Mouse (Mus musculus) neural tube, embryonic 15.5 days (tissue): Measurements from ENCODE around the gene Net1. TPM values are rescaled to one million over a fixed set of nuclear protein-coding genes. Genes with fewer than 3 reads are reported as not detected.

ENCODE experiments used
- ATAC-seq: fragments of 200-750 bp; cut with Nextera tagmentation; 2 replicates; pipeline ENCODE4 v1.8.0; 2017; ENCODE audit warnings: mild to moderate bottlenecking, moderate TSS enrichment, moderate library complexity; ENCODE audit not compliant: low FRiP score
- H3K27ac ChIP-seq: fragments of 300-500 bp; sonication (generic); replicated peaks from 2 replicates; pipeline ENCODE4 v1.5.1; 2015; ENCODE audit warnings: mild to moderate bottlenecking, inconsistent platforms
- H3K27me3 ChIP-seq: fragments of 300-500 bp; sonication (generic); replicated peaks from 2 replicates; pipeline ENCODE4 v1.6.1; 2015; ENCODE audit warnings: inconsistent platforms
- H3K36me3 ChIP-seq: fragments of 300-500 bp; sonication (generic); 2 replicates; pipeline ENCODE4 v1.6.1; 2015; ENCODE audit warnings: inconsistent platforms
- H3K4me1 ChIP-seq: fragments of 300-500 bp; sonication (generic); 2 replicates; pipeline ENCODE4 v1.6.1; 2015; ENCODE audit warnings: inconsistent platforms
- H3K4me2 ChIP-seq: fragments of 300-500 bp; sonication (generic); 2 replicates; pipeline ENCODE4 v1.6.1; 2015; ENCODE audit warnings: inconsistent platforms, mild to moderate bottlenecking, moderate library complexity
- H3K4me3 ChIP-seq: fragments of 300-500 bp; sonication (generic); replicated peaks from 2 replicates; pipeline ENCODE4 v1.5.1; 2015; ENCODE audit warnings: mild to moderate bottlenecking, inconsistent platforms
- H3K9ac ChIP-seq: fragments of 300-500 bp; sonication (generic); replicated peaks from 2 replicates; pipeline ENCODE4 v1.6.1; 2015; ENCODE audit warnings: mild to moderate bottlenecking, inconsistent platforms
- H3K9me3 ChIP-seq: fragments of 300-500 bp; sonication (generic); replicated peaks from 2 replicates; pipeline ENCODE4 v1.6.1; 2016; ENCODE audit warnings: inconsistent platforms
- WGBS: fragments of 180-500 bp; shearing (Covaris S2); methylation state at CpG from one replicate; pipeline ENCODE4 v1.1.7; 2015; ENCODE audit warnings: mixed read lengths; 5-methylcytosine and 5-hydroxymethylcytosine counted together
- polyA plus RNA-seq: library from polyadenylated mRNA; unstranded; fragments of >200 nt; fragmentation: Nextera tagmentation; extraction: Ambion mirVana; gene quantifications from 2 replicates; pipeline ENCODE4 v1.2.1, GENCODE M21; 2015

The Net1 gene
- polyA plus RNA-seq, 1 experiment from 2014 or later = 11.7 TPM

GRCm38 (mm10) chr13:3889111-3889510, 28.9 kb downstream of the Net1 start:
- 95% methylated on average over 3 of the region's 3 CpGs for WGBS
- Histone ChIP-seq H3K4me2 (no peak overlapping the region), H3K27me3 (peaks cover 7% of the 10 kb centered on the region; the same call in 1 of the 2 replicates), H3K4me1 (0 out of 2 replicates have a peak, but pooled peaks cover 4% of the 10 kb centered on the region), H3K4me3 (no peak overlapping the region), H3K36me3 (peaks cover 33% of the 10 kb centered on the region), H3K9me3 (no peaks in the 10 kb centered on the region), H3K27ac (no peak overlapping the region), H3K9ac (no peak overlapping the region)
- no peak for ATAC-seq

GRCm38 (mm10) chr13:3886663-3887062, 31.4 kb downstream of the Net1 start:
- Histone ChIP-seq H3K4me1 (no peaks in the 10 kb centered on the region), H3K4me2 (no peak overlapping the region), H3K9ac (no peak overlapping the region), H3K4me3 (no peak overlapping the region), H3K27me3 (peaks cover 3% of the 10 kb centered on the region; the same call in 1 of the 2 replicates), H3K9me3 (no peaks in the 10 kb centered on the region), H3K36me3 (peaks cover 36% of the 10 kb centered on the region), H3K27ac (no peak overlapping the region)
- no peak for ATAC-seq
- WGBS = 95% methylated on average over 7 of the region's 7 CpGs

GRCm38 (mm10) chr13:3877679-3878220, 40.3 kb downstream of the Net1 start:
- no peak overlapping the region for H3K4me2 ChIP-seq
- H3K4me3 ChIP-seq = no peak overlapping the region
- H3K27me3 ChIP-seq = no peaks in the 10 kb centered on the region
- H3K9me3 ChIP-seq = no peaks in the 10 kb centered on the region
- WGBS = 67% methylated on average over 4 of the region's 4 CpGs
- H3K27ac ChIP-seq = no peak overlapping the region
- H3K9ac ChIP-seq = no peak overlapping the region
- H3K36me3 ChIP-seq = 0 out of 2 replicates have a peak, but pooled peaks cover 3% of the 10 kb centered on the region
- H3K4me1 ChIP-seq = no peaks in the 10 kb centered on the region
- ATAC-seq = no peak

GRCm38 (mm10) chr13:3877185-3877584, 40.8 kb downstream of the Net1 start:
- H3K27me3 ChIP-seq = no peaks in the 10 kb centered on the region

GRCm38 (mm10) chr13:3876448-3876847, 41.6 kb downstream of the Net1 start:
- no peaks in the 10 kb centered on the region for H3K9me3 ChIP-seq
- no peaks in the 10 kb centered on the region for H3K4me1 ChIP-seq
- no peaks in the 10 kb centered on the region for H3K27me3 ChIP-seq
- ATAC-seq = no peak
- no peak overlapping the region for H3K4me3 ChIP-seq
- WGBS = 79% methylated on average over 6 of the region's 6 CpGs
- H3K36me3 ChIP-seq = no peaks in the 10 kb centered on the region
- no peak overlapping the region for H3K9ac ChIP-seq
- H3K4me2 ChIP-seq = no peak overlapping the region
- no peak overlapping the region for H3K27ac ChIP-seq

More at GRCm38 (mm10) chr13:3877185-3877584, 40.8 kb downstream of the Net1 start:
- 0 out of 2 replicates have a peak, but pooled peaks cover 2% of the 10 kb centered on the region for H3K36me3 ChIP-seq
- no peak for ATAC-seq
- no peak overlapping the region for H3K4me3 ChIP-seq
- H3K9me3 ChIP-seq = no peaks in the 10 kb centered on the region
- no peaks in the 10 kb centered on the region for H3K4me1 ChIP-seq
- H3K9ac ChIP-seq = no peak overlapping the region
- H3K27ac ChIP-seq = no peak overlapping the region
- WGBS = 82% methylated on average over 6 of the region's 6 CpGs
- no peak overlapping the region for H3K4me2 ChIP-seq

- no peaks in the 10 kb centered on the region for H3K4me1 ChIP-seq
- 95% methylated on average over 4 of the region's 4 CpGs for WGBS
Observed at GRCm38 (mm10) chr13:3872832-3873231, 45.2 kb downstream of the Net1 start.

GRCm38 (mm10) chr13:3869901-3870300, 48.1 kb downstream of the Net1 start:
- Histone ChIP-seq H3K27ac (no peak overlapping the region), H3K36me3 (no peaks in the 10 kb centered on the region)
- ATAC-seq = no peak

More at GRCm38 (mm10) chr13:3872832-3873231, 45.2 kb downstream of the Net1 start:
- Histone ChIP-seq H3K4me3 (no peak overlapping the region), H3K4me2 (no peak overlapping the region), H3K9ac (no peak overlapping the region), H3K36me3 (no peaks in the 10 kb centered on the region), H3K9me3 (no peaks in the 10 kb centered on the region), H3K27ac (no peak overlapping the region), H3K27me3 (no peaks in the 10 kb centered on the region)
- no peak for ATAC-seq

GRCm38 (mm10) chr13:3867158-3867557, 50.9 kb downstream of the Net1 start:
- Histone ChIP-seq H3K27ac (no peak overlapping the region), H3K9me3 (no peaks in the 10 kb centered on the region), H3K4me3 (no peak overlapping the region), H3K9ac (no peak overlapping the region), H3K36me3 (no peaks in the 10 kb centered on the region), H3K27me3 (no peaks in the 10 kb centered on the region), H3K4me1 (no peaks in the 10 kb centered on the region), H3K4me2 (no peak overlapping the region)
- ATAC-seq = no peak
- 89% methylated on average over 6 of the region's 6 CpGs for WGBS

More at GRCm38 (mm10) chr13:3869901-3870300, 48.1 kb downstream of the Net1 start:
- H3K9ac ChIP-seq = no peak overlapping the region
- H3K4me1 ChIP-seq = no peaks in the 10 kb centered on the region
- no peaks in the 10 kb centered on the region for H3K27me3 ChIP-seq
- H3K9me3 ChIP-seq = no peaks in the 10 kb centered on the region
- no peak overlapping the region for H3K4me3 ChIP-seq
- H3K4me2 ChIP-seq = no peak overlapping the region

GRCm38 (mm10) chr13:3866355-3867052, 51.5 kb downstream of the Net1 start:
- Histone ChIP-seq H3K27ac (no peak overlapping the region), H3K4me3 (no peak overlapping the region), H3K36me3 (no peaks in the 10 kb centered on the region), H3K9ac (no peak overlapping the region), H3K9me3 (no peaks in the 10 kb centered on the region), H3K4me2 (no peak overlapping the region), H3K4me1 (no peaks in the 10 kb centered on the region), H3K27me3 (no peaks in the 10 kb centered on the region)
- WGBS = 85% methylated on average over 8 of the region's 8 CpGs
- no peak for ATAC-seq

GRCm38 (mm10) chr13:3865648-3866354, 52.2 kb downstream of the Net1 start:
- no peak overlapping the region for H3K9ac ChIP-seq
- no peak for ATAC-seq

GRCm38 (mm10) chr13:3862922-3863580, 55.0 kb downstream of the Net1 start:
- no peaks in the 10 kb centered on the region for H3K36me3 ChIP-seq

More at GRCm38 (mm10) chr13:3865648-3866354, 52.2 kb downstream of the Net1 start:
- H3K9me3 ChIP-seq = no peaks in the 10 kb centered on the region
- no peaks in the 10 kb centered on the region for H3K36me3 ChIP-seq
- WGBS = 84% methylated on average over 14 of the region's 14 CpGs
- H3K4me3 ChIP-seq = no peak overlapping the region
- no peak overlapping the region for H3K4me2 ChIP-seq
- H3K27ac ChIP-seq = no peak overlapping the region
- no peaks in the 10 kb centered on the region for H3K4me1 ChIP-seq
- H3K27me3 ChIP-seq = no peaks in the 10 kb centered on the region

More at GRCm38 (mm10) chr13:3862922-3863580, 55.0 kb downstream of the Net1 start:
- Histone ChIP-seq H3K27ac (no peak overlapping the region), H3K4me2 (no peak overlapping the region), H3K4me1 (no peaks in the 10 kb centered on the region), H3K4me3 (no peak overlapping the region), H3K9me3 (no peaks in the 10 kb centered on the region), H3K9ac (no peak overlapping the region), H3K27me3 (no peaks in the 10 kb centered on the region)
- 88% methylated on average over 10 of the region's 10 CpGs for WGBS
- ATAC-seq = no peak
